ENCODE assay signal across 26 mouse cellular contexts in the genomic region with DNA sequence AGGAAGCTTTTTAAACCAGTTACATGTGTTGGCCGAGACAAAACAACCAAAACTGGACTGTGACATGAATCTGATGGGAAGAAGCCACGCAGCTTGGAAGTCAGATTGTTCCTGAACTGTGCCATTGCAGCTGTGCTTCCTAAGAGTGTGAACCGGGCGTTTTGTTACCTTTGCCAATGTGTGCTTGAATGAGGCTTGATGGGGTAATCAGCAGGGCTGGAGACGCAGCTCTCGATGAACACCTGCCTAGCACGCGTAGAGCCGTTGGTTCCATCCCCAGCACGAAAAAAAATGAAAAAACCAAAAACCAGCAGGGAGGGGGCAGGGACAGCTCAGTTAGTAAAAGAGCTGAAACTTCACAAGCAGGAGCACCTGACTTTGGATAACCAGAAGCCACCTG.
DNase-seq lines count a peak whose midpoint lies in the region; ATAC-seq and TF ChIP-seq lines count a peak whose summit lies in the region.
"Had no signal": no experiment of that assay in that cellular context is flagged by ENCODE, and none has a peak within 500 bp of the region (broad histone marks: within the 10 kb centered on the region; RNA-seq: fewer than 3 reads in every experiment).

No protein-coding gene starts in this region.

- H3K79me2 ChIP-seq in CH12.LX (replicated peaks; ENCODE audit: control insufficient read depth, extremely low read depth, insufficient read depth, poor library complexity, severe bottlenecking), result no peaks in the 10 kb centered on the region

- WGBS in forebrain, embryonic 16.5 days, result 75% methylated on average over 10 of the region's 10 CpGs
- WGBS in forebrain, embryonic 15.5 days, result 82% methylated on average over 10 of the region's 10 CpGs
- WGBS in midbrain, embryonic 10.5 days, result 90% methylated on average over 10 of the region's 10 CpGs
- 86% methylated on average over 10 of the region's 10 CpGs for WGBS in midbrain, postnatal 0 days

- H3K27ac ChIP-seq in forebrain, embryonic 16.5 days (ENCODE audit: low read length), result no peak overlapping the region
- H3K27ac ChIP-seq in forebrain, embryonic 15.5 days (replicated peaks), result no peak overlapping the region
- 0 out of 2 replicates have a peak overlapping the region, but pooled peaks have one; percentile 55 for H3K27ac ChIP-seq in midbrain, embryonic 10.5 days (replicated peaks)
- H3K27ac ChIP-seq in midbrain, postnatal 0 days (ENCODE audit: low read depth, low read length), result no peak overlapping the region
- no peak overlapping the region for H3K27ac ChIP-seq in CH12.LX (ENCODE audit: insufficient read depth, low read depth)
- H3K27ac ChIP-seq: embryonic facial prominence, embryonic 12.5 days; embryonic facial prominence, embryonic 15.5 days; heart, adult 2 months; heart, embryonic 10.5 days; heart, embryonic 13.5 days; hindbrain, embryonic 14.5 days; hindbrain, postnatal 0 days had no signal

- H3K27me3 ChIP-seq in forebrain, embryonic 16.5 days (replicated peaks; ENCODE audit: control insufficient read depth, insufficient read depth, low read length), result no peaks in the 10 kb centered on the region
- H3K27me3 ChIP-seq in forebrain, embryonic 15.5 days, result no peaks in the 10 kb centered on the region
- H3K27me3 ChIP-seq in midbrain, embryonic 10.5 days (ENCODE audit: low read depth, poor library complexity, severe bottlenecking), result no peaks in the 10 kb centered on the region
- no peaks in the 10 kb centered on the region for H3K27me3 ChIP-seq in midbrain, postnatal 0 days (ENCODE audit: insufficient read depth, low read length)
- H3K27me3 ChIP-seq in CH12.LX (replicated peaks), result peaks cover 78% of the 10 kb centered on the region
- H3K27me3 ChIP-seq: embryonic facial prominence, embryonic 12.5 days had no signal

- H3K4me1 ChIP-seq in forebrain, embryonic 16.5 days (replicated peaks; ENCODE audit: control insufficient read depth, insufficient read depth, low read length), result no peaks in the 10 kb centered on the region
- H3K4me1 ChIP-seq in forebrain, embryonic 15.5 days, result no peaks in the 10 kb centered on the region
- peaks cover 21% of the 10 kb centered on the region for H3K4me1 ChIP-seq in midbrain, embryonic 10.5 days
- no peaks in the 10 kb centered on the region for H3K4me1 ChIP-seq in midbrain, postnatal 0 days (ENCODE audit: insufficient read depth, low read length)
- no peaks in the 10 kb centered on the region; a peak in 1 of 4 replicates for H3K4me1 ChIP-seq in CH12.LX (ENCODE audit: control insufficient read depth in 1 of 2, insufficient read depth in 2 of 2)
- H3K4me1 ChIP-seq: embryonic facial prominence, embryonic 15.5 days; heart, embryonic 10.5 days; heart, embryonic 13.5 days had no signal

- H3K9ac ChIP-seq in forebrain, embryonic 16.5 days (replicated peaks; ENCODE audit: low read depth, low read length), result no peak overlapping the region
- H3K9ac ChIP-seq in forebrain, embryonic 15.5 days (replicated peaks), result no peak overlapping the region
- H3K9ac ChIP-seq in midbrain, postnatal 0 days (replicated peaks; ENCODE audit: low read length, poor library complexity, severe bottlenecking), result no peak overlapping the region
- no peak overlapping the region for H3K9ac ChIP-seq in CH12.LX (ENCODE audit: insufficient read depth, low read depth)
- H3K9ac ChIP-seq: embryonic facial prominence, embryonic 12.5 days; embryonic facial prominence, embryonic 15.5 days; heart, embryonic 13.5 days; hindbrain, embryonic 14.5 days had no signal

- DNase-seq in midbrain, embryonic 10.5 days (ENCODE audit: low spot score), result no peak
- no peak for DNase-seq in midbrain, postnatal 0 days (ENCODE audit: low spot score)
- no peak for DNase-seq in CH12.LX (ENCODE audit: extremely low read depth)
- DNase-seq in brain, embryonic 14.5 days (ENCODE audit: low read depth), result peak; percentile 37
- DNase-seq: adrenal gland, adult 8-10 months; adrenal gland, postnatal 25 days; cerebellum, adult 18-20 months; cerebellum, adult 9-10 months; cerebellum, postnatal 25 days; gastrocnemius, postnatal 10 days; gastrocnemius, postnatal 36 days; heart, adult 2 months; heart, postnatal 14 days; heart, postnatal 4 days had no signal

- no peak for TF ChIP-seq RAD21 in CH12.LX (IDR thresholded peaks at IDR 0.05; ENCODE audit: low read depth, low read length)

- dilution Hi-C loops in CH12.LX (cut with MboI; ENCODE audit: extremely low pct_ligation_motif_present, extremely low pct_unique_long_range_greater_than_20kb, low sequenced_read_pairs), result no loop called here

- no peaks in the 10 kb centered on the region for H3K9me3 ChIP-seq in forebrain, embryonic 16.5 days (ENCODE audit: control insufficient read depth, low read length)
- H3K9me3 ChIP-seq in forebrain, embryonic 15.5 days, result no peaks in the 10 kb centered on the region
- H3K9me3 ChIP-seq in midbrain, embryonic 10.5 days (replicated peaks), result no peaks in the 10 kb centered on the region
- H3K9me3 ChIP-seq in midbrain, postnatal 0 days (ENCODE audit: low read length), result no peaks in the 10 kb centered on the region
- no peaks in the 10 kb centered on the region for H3K9me3 ChIP-seq in CH12.LX (replicated peaks; ENCODE audit: low read length)
- H3K9me3 ChIP-seq: embryonic facial prominence, embryonic 12.5 days; embryonic facial prominence, embryonic 15.5 days; heart, embryonic 10.5 days; heart, embryonic 13.5 days had no signal

- in situ Hi-C loops in CH12.LX (cut with MboI; ENCODE audit: low pct_ligation_motif_present, low pct_unique_long_range_greater_than_20kb, low sequenced_read_pairs), result no loop called here

- H3K4me2 ChIP-seq in forebrain, embryonic 16.5 days (ENCODE audit: low read length), result no peak overlapping the region
- no peak overlapping the region for H3K4me2 ChIP-seq in forebrain, embryonic 15.5 days (replicated peaks)
- H3K4me2 ChIP-seq in midbrain, postnatal 0 days (ENCODE audit: low read depth, low read length, poor library complexity, severe bottlenecking), result no peak overlapping the region
- H3K4me2 ChIP-seq in CH12.LX (ENCODE audit: insufficient read depth, low read depth, poor library complexity, severe bottlenecking), result no peak overlapping the region
- H3K4me2 ChIP-seq: embryonic facial prominence, embryonic 12.5 days; embryonic facial prominence, embryonic 15.5 days; heart, embryonic 13.5 days; hindbrain, embryonic 14.5 days had no signal

- no peak for TF ChIP-seq CTCF in midbrain, postnatal 0 days (IDR thresholded peaks at IDR 0.05)
- TF ChIP-seq CTCF in CH12.LX (conservative IDR thresholded peaks at IDR 0.05 in 1 of 2, IDR thresholded peaks at IDR 0.05 in 1 of 2; ENCODE audit: low read depth in 2 of 2, low read length in 2 of 2), result no peak
- no peak for TF ChIP-seq CTCF in brain, embryonic 14.5 days (IDR thresholded peaks at IDR 0.05; ENCODE audit: borderline replicate concordance, extremely low read depth, insufficient read depth, insufficient read length)

- no peak for TF ChIP-seq POLR2A in CH12.LX (IDR thresholded peaks at IDR 0.05; ENCODE audit: low read depth, low read length)
- TF ChIP-seq POLR2A in brain, embryonic 14.5 days (IDR thresholded peaks at IDR 0.05; ENCODE audit: borderline replicate concordance, extremely low read depth, insufficient read depth, insufficient read length, poor library complexity, severe bottlenecking), result no peak

- H3K4me3 ChIP-seq in forebrain, embryonic 16.5 days (replicated peaks; ENCODE audit: low read length), result no peak overlapping the region
- H3K4me3 ChIP-seq in forebrain, embryonic 15.5 days, result no peak overlapping the region
- no peak overlapping the region for H3K4me3 ChIP-seq in midbrain, embryonic 10.5 days
- H3K4me3 ChIP-seq in midbrain, postnatal 0 days (ENCODE audit: low read depth, low read length), result no peak overlapping the region
- H3K4me3 ChIP-seq in CH12.LX (replicated peaks in 1 of 3; ENCODE audit: low read depth in 2 of 3, low read length in 2 of 3, poor library complexity in 1 of 3), result no peak overlapping the region
- H3K4me3 ChIP-seq: embryonic facial prominence, embryonic 12.5 days; embryonic facial prominence, embryonic 15.5 days; heart, adult 2 months; heart, embryonic 10.5 days; heart, embryonic 13.5 days had no signal

- H3K36me3 ChIP-seq in forebrain, embryonic 16.5 days (ENCODE audit: control insufficient read depth, insufficient read depth), result no peaks in the 10 kb centered on the region
- no peaks in the 10 kb centered on the region for H3K36me3 ChIP-seq in forebrain, embryonic 15.5 days
- no peaks in the 10 kb centered on the region for H3K36me3 ChIP-seq in midbrain, embryonic 10.5 days
- H3K36me3 ChIP-seq in midbrain, postnatal 0 days (ENCODE audit: insufficient read depth, low read length), result no peaks in the 10 kb centered on the region
- no peaks in the 10 kb centered on the region for H3K36me3 ChIP-seq in CH12.LX (replicated peaks in 1 of 2; ENCODE audit: control insufficient read depth in 1 of 2, insufficient read depth in 1 of 2, low read length in 1 of 2)
- H3K36me3 ChIP-seq: embryonic facial prominence, embryonic 12.5 days; embryonic facial prominence, embryonic 15.5 days; heart, embryonic 13.5 days had no signal

- ATAC-seq in forebrain, embryonic 16.5 days, result peak; percentile 58
- ATAC-seq in forebrain, embryonic 15.5 days (replicated peaks), result no peak; the same call in 1 of the 2 replicates
- ATAC-seq in midbrain, postnatal 0 days (ENCODE audit: low FRiP score), result no peak
- ATAC-seq: activated CD4-positive, CD25-positive, alpha-beta regulatory T cell, adult 4 months; CD4-positive, CD25-positive, alpha-beta regulatory T cell, adult 4 months; hindbrain, postnatal 0 days; inflammation-experienced regulatory T-cells, adult 6 months; intestine, embryonic 16.5 days had no signal

- TF ChIP-seq EP300 in CH12.LX (IDR thresholded peaks at IDR 0.05; ENCODE audit: low read length), result no peak

TF ChIP-seq in CH12.LX, 34 proteins besides CTCF, POLR2A, EP300 and RAD21:
- TF ChIP-seq POLR2AphosphoS2 (IDR thresholded peaks at IDR 0.05; ENCODE audit: low read depth, low read length) (no peak), MAZ (IDR thresholded peaks at IDR 0.05; ENCODE audit: low read depth, low read length) (no peak), USF2 (conservative IDR thresholded peaks at IDR 0.05; ENCODE audit: low read depth, low read length) (no peak), BHLHE40 (IDR thresholded peaks at IDR 0.05; ENCODE audit: low read depth, low read length) (0 out of 2 replicates have a peak, but pooled peaks have one; percentile 23), GABPA (IDR thresholded peaks at IDR 0.05; ENCODE audit: insufficient replicate concordance, low read depth, low read length) (no peak), E2F4 (IDR thresholded peaks at IDR 0.05; ENCODE audit: insufficient replicate concordance, low read depth, low read length) (no peak), JUND (conservative IDR thresholded peaks at IDR 0.05; ENCODE audit: low read depth, low read length) (no peak), RCOR1 (conservative IDR thresholded peaks at IDR 0.05; ENCODE audit: low read depth, low read length) (no peak), IRF4 (IDR thresholded peaks at IDR 0.05; ENCODE audit: low read depth, low read length) (no peak)
